Comparison of ENCODE assay signal across 25 mouse cellular contexts in the genomic region with DNA sequence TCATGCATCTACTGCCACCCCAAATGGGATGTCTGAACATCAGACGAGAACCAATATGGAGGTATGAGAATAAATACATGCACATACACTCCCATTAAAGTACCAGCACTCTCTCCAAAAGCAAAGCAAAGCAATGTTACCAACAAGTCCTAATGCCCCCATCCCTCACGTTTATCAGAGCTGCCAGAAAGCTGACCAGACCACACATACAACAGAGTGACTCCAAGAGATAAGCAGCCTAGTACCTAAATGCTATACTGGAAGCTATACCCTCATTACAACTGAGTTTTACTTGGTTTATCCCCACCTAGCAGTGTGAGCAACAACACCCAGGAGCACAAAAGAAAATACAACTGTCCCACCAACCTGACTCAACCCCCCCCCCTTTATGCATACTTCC. TPM values are rescaled to one million over a fixed set of nuclear protein-coding genes. Genes with fewer than 3 reads are reported as not detected.
DNase-seq lines count a peak whose midpoint lies in the region; ATAC-seq lines count a peak whose summit lies in the region.
"Had no signal": no experiment of that assay in that cellular context is flagged by ENCODE, and none has a peak within 500 bp of the region (broad histone marks: within the 10 kb centered on the region; RNA-seq: fewer than 3 reads in every experiment).

No protein-coding gene starts in this region.

- H3K27ac ChIP-seq in liver, embryonic 15.5 days (replicated peaks): peak overlapping the region; percentile 73
- H3K27ac ChIP-seq: heart, embryonic 15.5 days; limb, embryonic 13.5 days; lung, embryonic 15.5 days; macrophage; neural tube, embryonic 13.5 days had no signal

- peak overlapping the region; percentile 23 for H3K4me2 ChIP-seq in liver, embryonic 15.5 days
- H3K4me2 ChIP-seq: heart, embryonic 15.5 days; limb, embryonic 13.5 days; lung, embryonic 15.5 days; neural tube, embryonic 13.5 days had no signal

- ATAC-seq in erythroid progenitor cell, adult 5-6 weeks (replicated peaks; ENCODE audit: low FRiP score, poor library complexity, severe bottlenecking): peak; percentile 91
- peak; percentile 92 for ATAC-seq in liver, embryonic 15.5 days (ENCODE audit: insufficient read depth)
- ATAC-seq: forebrain, embryonic 14.5 days had no signal

- peaks cover 45% of the 10 kb centered on the region for H3K4me1 ChIP-seq in liver, embryonic 15.5 days (replicated peaks)
- H3K4me1 ChIP-seq: heart, embryonic 15.5 days; limb, embryonic 13.5 days; lung, embryonic 15.5 days; neural tube, embryonic 13.5 days had no signal

- DNase-seq in spleen, postnatal 36 days (ENCODE audit: low spot score in 2 of 2): peak; percentile 15 to 35
- DNase-seq in spleen, postnatal 4 days (ENCODE audit: low spot score in 2 of 2): no peak
- DNase-seq in thymus, postnatal 4 days: no peak
- no peak for DNase-seq in cerebellum, adult 18-20 months
- DNase-seq in kidney, adult 18-20 months: no peak
- DNase-seq: cerebellum, adult 11 months; cerebellum, postnatal 36 days; gastrocnemius, postnatal 14 days; heart, adult 18-20 months; kidney, adult 9 months; kidney, postnatal 36 days; midbrain, embryonic 14.5 days; right cerebral cortex, adult 18-20 months; thymus, postnatal 36 days had no signal

- H3K4me3 ChIP-seq in liver, embryonic 15.5 days (replicated peaks): no peak overlapping the region
- H3K4me3 ChIP-seq: heart, embryonic 15.5 days; limb, embryonic 13.5 days; lung, embryonic 15.5 days; neural tube, embryonic 13.5 days had no signal

- 29% methylated on average over 2 of the region's 2 CpGs for WGBS in liver, embryonic 15.5 days (ENCODE audit: insufficient replicate concordance)

- H3K27me3 ChIP-seq in liver, embryonic 15.5 days: no peaks in the 10 kb centered on the region
- H3K27me3 ChIP-seq: CH12.LX; heart, embryonic 15.5 days; limb, embryonic 13.5 days; lung, embryonic 15.5 days; neural tube, embryonic 13.5 days had no signal

- no peaks in the 10 kb centered on the region for H3K9me3 ChIP-seq in liver, embryonic 15.5 days (replicated peaks)
- H3K9me3 ChIP-seq: heart, embryonic 15.5 days; limb, embryonic 13.5 days; lung, embryonic 15.5 days; neural tube, embryonic 13.5 days had no signal

- H3K36me3 ChIP-seq in liver, embryonic 15.5 days (replicated peaks): peaks cover 99% of the 10 kb centered on the region

- no peak overlapping the region; the same call in 1 of the 2 replicates for H3K9ac ChIP-seq in liver, embryonic 15.5 days
- H3K9ac ChIP-seq: heart, embryonic 15.5 days; limb, embryonic 13.5 days; lung, embryonic 15.5 days; neural tube, embryonic 13.5 days had no signal

RNA-seq across cellular contexts. Expression of a gene that starts 15.6 kb away (rescaled TPM):
- 114 and 120 TPM in 2 replicates for total RNA-seq in erythroid progenitor cell, adult 5-6 weeks (2015; ENCODE audit: low replicate concordance)
- total RNA-seq in erythroid progenitor cell, adult 5-6 weeks (2017; ENCODE audit: low replicate concordance): 158 and 165 TPM in 2 replicates
- 79.3 and 82.7 TPM in 2 replicates for polyA plus RNA-seq in liver, embryonic 15.5 days (2015; fragmentation: Nextera tagmentation; extraction: Ambion mirVana)

RNA-seq across cellular contexts. Expression of a gene that starts 30.3 kb away (rescaled TPM):
- not detected in 2 replicates for total RNA-seq in erythroid progenitor cell, adult 5-6 weeks (2015; ENCODE audit: low replicate concordance)
- not detected in 2 replicates for total RNA-seq in erythroid progenitor cell, adult 5-6 weeks (2017; ENCODE audit: low replicate concordance)
- polyA plus RNA-seq in liver, embryonic 15.5 days (2015; fragmentation: Nextera tagmentation; extraction: Ambion mirVana): 22.6 and 27.0 TPM in 2 replicates
- total RNA-seq: CH12.LX; gastrocnemius, postnatal 14 days; heart, adult 18-20 months; layer of hippocampus, postnatal 25 days; left cerebral cortex, postnatal 14 days had no signal
- polyA plus RNA-seq: macrophage had no signal

RNA-seq across cellular contexts. Expression of a gene that starts 59.7 kb away (rescaled TPM):
- total RNA-seq in erythroid progenitor cell, adult 5-6 weeks (2015; ENCODE audit: low replicate concordance): not detected in 2 replicates
- not detected in 2 replicates for total RNA-seq in erythroid progenitor cell, adult 5-6 weeks (2017; ENCODE audit: low replicate concordance)
- polyA plus RNA-seq in liver, embryonic 15.5 days (2015; fragmentation: Nextera tagmentation; extraction: Ambion mirVana): 12.9 and 16.3 TPM in 2 replicates

Comparison
In these comparisons a context has a peak if more than half of its experiments do, and no peak if none do; other contexts are left out.
1. DNase-seq: peak in spleen, postnatal 36 days (2 of 2); none in spleen, postnatal 4 days (0 of 2), thymus, postnatal 4 days (single experiment), cerebellum, adult 18-20 months (0 of 2) and kidney, adult 18-20 months (single experiment).